Mouse (Mus musculus): ENCODE measurements at regions not wholly inside any gene's neighbourhood (a gene's known extent, or its start where the extent isn't known, plus 50 kb on each side); places are given as distances from the start of the nearest gene placed in this dataset.

GRCm38 (mm10) chr2:56460625-56461590, 662.9 kb downstream of the Nr4a2 start:
- no peak for DNase-seq (ENCODE audit: low spot score in 2 of 2)

- no peak for DNase-seq (ENCODE audit: low spot score in 2 of 2)
Measured at GRCm38 (mm10) chr2:56459430-56459829, 664.4 kb downstream of the Nr4a2 start.

GRCm38 (mm10) chr2:56457594-56457993, 666.2 kb downstream of the Nr4a2 start:
- DNase-seq (ENCODE audit: low spot score in 2 of 2): no peak

GRCm38 (mm10) chr2:56455856-56456395, 667.9 kb downstream of the Nr4a2 start:
- DNase-seq (ENCODE audit: low spot score in 2 of 2): no peak

GRCm38 (mm10) chr2:56454611-56455066, 669.2 kb downstream of the Nr4a2 start:
- peak; percentile 20 to 24 for DNase-seq (ENCODE audit: low spot score in 2 of 2)

DNA sequence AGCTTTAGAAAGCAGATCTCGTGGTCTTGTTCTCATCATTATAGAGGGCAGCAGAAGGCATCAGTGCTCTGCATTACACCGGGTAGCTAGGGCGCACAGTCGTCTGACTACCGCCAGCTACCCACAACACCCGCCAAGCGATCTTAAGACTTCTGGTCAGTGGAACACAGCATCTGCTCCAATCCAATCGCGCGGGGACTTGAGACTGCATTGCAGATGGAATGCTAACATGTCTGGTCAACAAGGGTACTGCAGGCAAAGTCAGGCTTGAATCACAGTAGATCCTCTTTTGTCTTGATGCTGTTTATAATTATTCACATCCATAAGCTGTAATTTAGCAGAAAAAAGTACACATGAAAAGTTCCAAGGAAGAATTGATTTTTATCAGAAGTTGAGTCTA, 682.9 kb downstream of the Nr4a2 start:
- DNase-seq (ENCODE audit: low spot score in 2 of 2): no peak
